ENCODE assay signal across 8 mouse cellular contexts in genomic region chr12:76372046-76372445, GRCm38 (mm10). TPM values are rescaled to one million over a fixed set of nuclear protein-coding genes. Genes with fewer than 3 reads are reported as not detected.
DNase-seq lines count a peak whose midpoint lies in the region; ATAC-seq and TF ChIP-seq lines count a peak whose summit lies in the region.

No protein-coding gene starts in this region.

- no peak for DNase-seq in kidney, adult 9 months
- no peak for DNase-seq in intestine, embryonic 14.5 days (ENCODE audit: low spot score)
- no peak for DNase-seq in midbrain, postnatal 0 days (ENCODE audit: low spot score)
- no peak for DNase-seq in MN1 (ENCODE audit: low spot score)
- no peak for DNase-seq in spleen, adult 18-20 months

- peaks cover 39% of the 10 kb centered on the region for H3K4me1 ChIP-seq in kidney, embryonic 15.5 days
- H3K4me1 ChIP-seq in brown adipose tissue, adult 24 weeks (ENCODE audit: control insufficient read depth, insufficient read depth, insufficient read length, low read length), result peaks cover 12% of the 10 kb centered on the region
- H3K4me1 ChIP-seq in intestine, embryonic 14.5 days (replicated peaks; ENCODE audit: control insufficient read depth, insufficient read depth, low read length), result peaks cover 36% of the 10 kb centered on the region
- peaks cover 8% of the 10 kb centered on the region; the same call in 1 of the 2 replicates for H3K4me1 ChIP-seq in midbrain, postnatal 0 days (ENCODE audit: insufficient read depth, low read length)

- H3K4me3 ChIP-seq in kidney, embryonic 15.5 days (replicated peaks), result peak overlapping the region; percentile 97
- peak overlapping the region; percentile 26 for H3K4me3 ChIP-seq in brown adipose tissue, adult 24 weeks (ENCODE audit: insufficient read depth, low read depth, low read length)
- H3K4me3 ChIP-seq in intestine, embryonic 14.5 days (ENCODE audit: low read depth, low read length), result peak overlapping the region; percentile 96
- H3K4me3 ChIP-seq in midbrain, postnatal 0 days (ENCODE audit: low read depth, low read length), result peak overlapping the region; percentile 97

- peak overlapping the region; percentile 91 for H3K4me2 ChIP-seq in kidney, embryonic 15.5 days
- H3K4me2 ChIP-seq in intestine, embryonic 14.5 days (ENCODE audit: low read length), result peak overlapping the region; percentile 94
- peak overlapping the region; percentile 92 for H3K4me2 ChIP-seq in midbrain, postnatal 0 days (ENCODE audit: low read depth, low read length, poor library complexity, severe bottlenecking)

- WGBS in kidney, embryonic 15.5 days, result 33% methylated on average over 7 of the region's 7 CpGs
- 41% methylated on average over 7 of the region's 7 CpGs for WGBS in intestine, embryonic 14.5 days
- 39% methylated on average over 7 of the region's 7 CpGs for WGBS in midbrain, postnatal 0 days

- H3K27me3 ChIP-seq in kidney, embryonic 15.5 days, result no peaks in the 10 kb centered on the region
- no peaks in the 10 kb centered on the region for H3K27me3 ChIP-seq in intestine, embryonic 14.5 days (replicated peaks; ENCODE audit: control insufficient read depth, insufficient read depth, low read length)
- H3K27me3 ChIP-seq in midbrain, postnatal 0 days (ENCODE audit: insufficient read depth, low read length), result no peaks in the 10 kb centered on the region

- no peaks in the 10 kb centered on the region for H3K36me3 ChIP-seq in kidney, embryonic 15.5 days
- H3K36me3 ChIP-seq in intestine, embryonic 14.5 days (ENCODE audit: control insufficient read depth, insufficient read depth, low read length), result no peaks in the 10 kb centered on the region
- no peaks in the 10 kb centered on the region for H3K36me3 ChIP-seq in midbrain, postnatal 0 days (ENCODE audit: insufficient read depth, low read length)

- H3K9me3 ChIP-seq in kidney, embryonic 15.5 days (replicated peaks), result no peaks in the 10 kb centered on the region
- no peaks in the 10 kb centered on the region for H3K9me3 ChIP-seq in intestine, embryonic 14.5 days (ENCODE audit: control insufficient read depth, low read length)
- H3K9me3 ChIP-seq in midbrain, postnatal 0 days (ENCODE audit: low read length), result no peaks in the 10 kb centered on the region

- H3K27ac ChIP-seq in kidney, embryonic 15.5 days, result no peak overlapping the region
- no peak overlapping the region for H3K27ac ChIP-seq in brown adipose tissue, adult 24 weeks (replicated peaks; ENCODE audit: low read depth, low read length)
- no peak overlapping the region for H3K27ac ChIP-seq in intestine, embryonic 14.5 days (ENCODE audit: low read depth)
- no peak overlapping the region for H3K27ac ChIP-seq in midbrain, postnatal 0 days (ENCODE audit: low read depth, low read length)

- no peak for ATAC-seq in kidney, embryonic 15.5 days (replicated peaks; ENCODE audit: low FRiP score)
- no peak for ATAC-seq in intestine, embryonic 14.5 days (replicated peaks; ENCODE audit: low FRiP score, low TSS enrichment, low read depth)
- ATAC-seq in midbrain, postnatal 0 days (ENCODE audit: low FRiP score), result no peak
- no peak for ATAC-seq in inflammation-experienced regulatory T-cells, adult 6 months

- TF ChIP-seq CTCF in midbrain, postnatal 0 days (IDR thresholded peaks at IDR 0.05), result no peak

- peak overlapping the region; percentile 97 for H3K9ac ChIP-seq in kidney, embryonic 15.5 days
- H3K9ac ChIP-seq in intestine, embryonic 14.5 days (ENCODE audit: low read length), result peak overlapping the region; percentile 99
- no peak overlapping the region for H3K9ac ChIP-seq in midbrain, postnatal 0 days (replicated peaks; ENCODE audit: low read length, poor library complexity, severe bottlenecking)

RNA-seq across cellular contexts. Expression of gene Zbtb1, which starts 2.0 kb away (rescaled TPM):
- polyA plus RNA-seq in kidney, embryonic 15.5 days (2015; fragmentation: Nextera tagmentation; extraction: Ambion mirVana), result 10.3 and 10.8 TPM in 2 replicates
- 1.7 and 2.7 TPM in 2 replicates for polyA plus RNA-seq in brown adipose tissue, adult 24 weeks (2012; ENCODE audit: insufficient read depth, insufficient read length, missing spikeins)
- polyA plus RNA-seq in intestine, embryonic 14.5 days (2014; fragmentation: Nextera tagmentation; extraction: Ambion mirVana), result 9.4 and 10.0 TPM in 2 replicates
- 2.9 and 3.4 TPM in 2 replicates for total RNA-seq in midbrain, postnatal 0 days (2014; rRNA removed)
- polyA plus RNA-seq in midbrain, postnatal 0 days (2015; fragmentation: Nextera tagmentation; extraction: Ambion mirVana), result 1.7 and 1.9 TPM in 2 replicates
- 10 to 100 TPM; 20.2 to 26.2 (median 25.2) TPM for polyA plus RNA-seq in inflammation-experienced regulatory T-cells, adult 6 months (2017; shearing (Covaris generic))

RNA-seq across cellular contexts. Expression of gene Zbtb25, which starts 2.6 kb away (rescaled TPM):
- 14.9 and 16.3 TPM in 2 replicates for polyA plus RNA-seq in kidney, embryonic 15.5 days (2015; fragmentation: Nextera tagmentation; extraction: Ambion mirVana)
- 7.3 and 10.2 TPM in 2 replicates for polyA plus RNA-seq in brown adipose tissue, adult 24 weeks (2012; ENCODE audit: insufficient read depth, insufficient read length, missing spikeins)
- 16.1 and 17.7 TPM in 2 replicates for polyA plus RNA-seq in intestine, embryonic 14.5 days (2014; fragmentation: Nextera tagmentation; extraction: Ambion mirVana)
- total RNA-seq in midbrain, postnatal 0 days (2014; rRNA removed), result 19.9 and 24.4 TPM in 2 replicates
- polyA plus RNA-seq in midbrain, postnatal 0 days (2015; fragmentation: Nextera tagmentation; extraction: Ambion mirVana), result 10.9 and 11.5 TPM in 2 replicates
- 10 to 100 TPM in 2 of 3 experiments, 1 to 10 TPM in 1; 7.2 to 17.0 (median 16.5) TPM for polyA plus RNA-seq in inflammation-experienced regulatory T-cells, adult 6 months (2017; shearing (Covaris generic))

RNA-seq across cellular contexts. Expression of gene Hspa2, which starts 31.9 kb away (rescaled TPM):
- polyA plus RNA-seq in kidney, embryonic 15.5 days (2015; fragmentation: Nextera tagmentation; extraction: Ambion mirVana), result 9.3 and 10.3 TPM in 2 replicates
- 1.3 and 3.1 TPM in 2 replicates for polyA plus RNA-seq in brown adipose tissue, adult 24 weeks (2012; ENCODE audit: insufficient read depth, insufficient read length, missing spikeins)
- polyA plus RNA-seq in intestine, embryonic 14.5 days (2014; fragmentation: Nextera tagmentation; extraction: Ambion mirVana), result 9.2 and 10.3 TPM in 2 replicates
- 10.2 and 13.6 TPM in 2 replicates for total RNA-seq in midbrain, postnatal 0 days (2014; rRNA removed)
- polyA plus RNA-seq in midbrain, postnatal 0 days (2015; fragmentation: Nextera tagmentation; extraction: Ambion mirVana), result 7.6 and 8.8 TPM in 2 replicates
- 1 to 10 TPM; 2.6 to 5.7 (median 3.4) TPM for polyA plus RNA-seq in inflammation-experienced regulatory T-cells, adult 6 months (2017; shearing (Covaris generic))

RNA-seq across cellular contexts. Expression of gene Ppp1r36, which starts 45.3 kb away (rescaled TPM):
- 3.1 and 4.3 TPM in 2 replicates for polyA plus RNA-seq in kidney, embryonic 15.5 days (2015; fragmentation: Nextera tagmentation; extraction: Ambion mirVana)
- not detected in 2 replicates for polyA plus RNA-seq in brown adipose tissue, adult 24 weeks (2012; ENCODE audit: insufficient read depth, insufficient read length, missing spikeins)
- polyA plus RNA-seq in intestine, embryonic 14.5 days (2014; fragmentation: Nextera tagmentation; extraction: Ambion mirVana), result 1.4 and 1.9 TPM in 2 replicates
- total RNA-seq in midbrain, postnatal 0 days (2014; rRNA removed), result 0.27 and 0.94 TPM in 2 replicates
- 1.5 and 2.0 TPM in 2 replicates for polyA plus RNA-seq in midbrain, postnatal 0 days (2015; fragmentation: Nextera tagmentation; extraction: Ambion mirVana)
- polyA plus RNA-seq in inflammation-experienced regulatory T-cells, adult 6 months (2017; shearing (Covaris generic)), result not detected

RNA-seq across cellular contexts. Expression of gene Akap5, which starts 47.4 kb away (rescaled TPM):
- polyA plus RNA-seq in kidney, embryonic 15.5 days (2015; fragmentation: Nextera tagmentation; extraction: Ambion mirVana), result 1.3 and 1.6 TPM in 2 replicates
- polyA plus RNA-seq in brown adipose tissue, adult 24 weeks (2012; ENCODE audit: insufficient read depth, insufficient read length, missing spikeins), result 0.71 and 0.87 TPM in 2 replicates
- 4.2 and 5.1 TPM in 2 replicates for polyA plus RNA-seq in intestine, embryonic 14.5 days (2014; fragmentation: Nextera tagmentation; extraction: Ambion mirVana)
- total RNA-seq in midbrain, postnatal 0 days (2014; rRNA removed), result 17.2 and 18.0 TPM in 2 replicates
- 9.4 and 10.7 TPM in 2 replicates for polyA plus RNA-seq in midbrain, postnatal 0 days (2015; fragmentation: Nextera tagmentation; extraction: Ambion mirVana)
- polyA plus RNA-seq in inflammation-experienced regulatory T-cells, adult 6 months (2017; shearing (Covaris generic)), result 1 to 10 TPM; 1.6 to 4.6 (median 3.1) TPM

Comparison
In these comparisons a context has a peak if more than half of its experiments do, and no peak if none do; other contexts are left out.
1. H3K4me3 ChIP-seq: peak in every context shown above with its lines; median percentile 97 in kidney, embryonic 15.5 days; 97 in midbrain, postnatal 0 days; 96 in intestine, embryonic 14.5 days; 26 in brown adipose tissue, adult 24 weeks.